Mouse (Mus musculus): ENCODE measurements around the gene Tollip. TPM values are rescaled to one million over a fixed set of nuclear protein-coding genes. Genes with fewer than 3 reads are reported as not detected.
A peak's percentile ranks its signal among the peaks of the same experiment; 100 is the strongest.
"Not testable (repeated sequence)": the region's sequence is repeated elsewhere in the genome, so short reads cannot be mapped to it uniquely, and the experiment has no call there.

Gene Tollip
- polyA plus RNA-seq, 1 experiment: 131 TPM

GRCm38 (mm10) chr7:141943444-141943843, 25.1 kb upstream of the Tollip start:
- peaks cover 3% of the 10 kb centered on the region; the same call in 1 of the 2 replicates for H3K27me3 ChIP-seq (ENCODE audit: control insufficient read depth, insufficient read depth, low read length)
- no peak for TF ChIP-seq CTCF (IDR thresholded peaks at IDR 0.05; ENCODE audit: borderline replicate concordance, control insufficient read depth, extremely low read depth, insufficient read depth, low read length, poor library complexity)
- no peak for TF ChIP-seq POLR2A (IDR thresholded peaks at IDR 0.05; ENCODE audit: control insufficient read depth, extremely low read depth, insufficient read depth, low read length, poor library complexity)
- WGBS: 77% methylated on average over 5 of the region's 5 CpGs
- no peaks in the 10 kb centered on the region for H3K4me1 ChIP-seq (replicated peaks; ENCODE audit: control insufficient read depth, insufficient read depth, low read length)
- H3K4me3 ChIP-seq (ENCODE audit: control insufficient read depth, insufficient read depth, low read length): no peak overlapping the region
- DNase-seq: no peak
- H3K27ac ChIP-seq (ENCODE audit: control insufficient read depth, insufficient read depth, low read length): no peak overlapping the region
- no peaks in the 10 kb centered on the region for H3K36me3 ChIP-seq (ENCODE audit: control insufficient read depth, insufficient read depth, low read length)

DNA sequence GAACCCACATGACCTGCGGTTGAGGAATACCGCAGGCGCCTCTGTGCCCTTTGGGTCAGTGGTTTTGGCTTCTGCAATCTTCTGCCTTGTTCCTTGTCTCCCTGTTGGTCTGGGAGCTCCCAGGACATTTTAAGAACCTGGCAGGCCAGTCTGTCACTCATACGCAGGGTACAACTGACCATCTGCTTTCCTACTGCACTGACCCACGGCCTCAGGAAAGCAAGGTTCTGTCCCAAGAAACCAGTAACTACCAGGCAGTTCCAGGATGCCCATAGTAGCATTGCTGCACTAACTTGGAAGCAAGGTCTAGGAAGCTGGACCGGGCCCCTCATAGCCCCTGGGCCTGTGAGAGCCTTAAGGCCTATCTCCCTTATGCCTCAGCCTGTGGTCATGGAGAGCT, 16.6 kb upstream of the Tollip start:
- Histone ChIP-seq H3K4me1 (replicated peaks; ENCODE audit: control insufficient read depth, insufficient read depth, low read length) (no peaks in the 10 kb centered on the region), H3K27ac (ENCODE audit: control insufficient read depth, insufficient read depth, low read length) (no peak overlapping the region), H3K27me3 (ENCODE audit: control insufficient read depth, insufficient read depth, low read length) (no peaks in the 10 kb centered on the region; the same call in 1 of the 2 replicates), H3K36me3 (ENCODE audit: control insufficient read depth, insufficient read depth, low read length) (no peaks in the 10 kb centered on the region), H3K4me3 (ENCODE audit: control insufficient read depth, insufficient read depth, low read length) (no peak overlapping the region)
- TF ChIP-seq POLR2A (IDR thresholded peaks at IDR 0.05; ENCODE audit: control insufficient read depth, extremely low read depth, insufficient read depth, low read length, poor library complexity) (no peak), CTCF (IDR thresholded peaks at IDR 0.05; ENCODE audit: borderline replicate concordance, control insufficient read depth, extremely low read depth, insufficient read depth, low read length, poor library complexity) (no peak)
- DNase-seq: no peak
- 94% methylated on average over 6 of the region's 6 CpGs for WGBS

DNA sequence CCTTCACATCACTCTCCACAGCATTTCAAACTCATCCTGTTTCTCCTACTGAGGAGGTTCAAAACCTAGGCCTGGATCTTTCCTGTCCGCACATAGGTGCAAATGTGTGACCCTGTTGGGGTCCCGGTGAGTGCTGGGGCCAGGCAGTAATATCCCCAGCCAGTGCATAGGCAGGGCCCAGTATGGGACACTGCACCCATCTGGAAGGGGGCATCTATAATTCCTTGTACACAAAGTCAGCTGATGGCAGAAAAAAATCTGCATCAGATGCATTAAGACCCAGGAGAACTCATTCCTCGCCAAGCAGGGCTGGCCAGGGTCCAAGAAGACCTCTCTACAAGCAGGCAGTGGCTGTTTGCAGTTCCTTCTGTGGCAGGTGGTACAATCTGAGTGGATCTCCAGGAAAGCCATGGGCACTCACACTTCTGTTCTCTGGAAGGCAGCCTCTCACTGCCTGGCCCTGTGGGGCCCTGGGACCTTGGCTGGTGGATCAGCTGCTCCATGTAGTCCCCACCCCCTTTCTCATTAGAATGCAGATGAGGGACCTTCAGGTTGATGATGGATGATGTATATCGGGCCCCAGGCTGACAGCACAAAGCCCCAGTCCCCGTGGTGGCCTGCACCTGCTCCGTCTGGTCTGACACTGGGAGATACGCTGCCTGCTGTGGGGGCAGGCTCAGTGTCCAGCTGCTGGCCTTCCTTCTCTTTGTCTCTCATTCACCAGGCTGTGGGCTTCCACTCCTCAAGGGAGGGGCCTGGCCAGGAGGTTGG, 16.0 kb upstream of the Tollip start:
- no peak overlapping the region for H3K27ac ChIP-seq (ENCODE audit: control insufficient read depth, insufficient read depth, low read length)
- H3K36me3 ChIP-seq (ENCODE audit: control insufficient read depth, insufficient read depth, low read length): no peaks in the 10 kb centered on the region
- no peaks in the 10 kb centered on the region for H3K4me1 ChIP-seq (replicated peaks; ENCODE audit: control insufficient read depth, insufficient read depth, low read length)
- no peaks in the 10 kb centered on the region; the same call in 1 of the 2 replicates for H3K27me3 ChIP-seq (ENCODE audit: control insufficient read depth, insufficient read depth, low read length)
- 76% methylated on average over 7 of the region's 7 CpGs for WGBS
- DNase-seq: no peak
- no peak for TF ChIP-seq POLR2A (IDR thresholded peaks at IDR 0.05; ENCODE audit: control insufficient read depth, extremely low read depth, insufficient read depth, low read length, poor library complexity)
- no peak for TF ChIP-seq CTCF (IDR thresholded peaks at IDR 0.05; ENCODE audit: borderline replicate concordance, control insufficient read depth, extremely low read depth, insufficient read depth, low read length, poor library complexity)
- H3K4me3 ChIP-seq (ENCODE audit: control insufficient read depth, insufficient read depth, low read length): no peak overlapping the region

- TF ChIP-seq POLR2A (IDR thresholded peaks at IDR 0.05; ENCODE audit: control insufficient read depth, extremely low read depth, insufficient read depth, low read length, poor library complexity) (no peak), CTCF (IDR thresholded peaks at IDR 0.05; ENCODE audit: borderline replicate concordance, control insufficient read depth, extremely low read depth, insufficient read depth, low read length, poor library complexity) (no peak)
- H3K4me3 ChIP-seq (ENCODE audit: control insufficient read depth, insufficient read depth, low read length): no peak overlapping the region
- no peak overlapping the region for H3K27ac ChIP-seq (ENCODE audit: control insufficient read depth, insufficient read depth, low read length)
- no peaks in the 10 kb centered on the region for H3K4me1 ChIP-seq (replicated peaks; ENCODE audit: control insufficient read depth, insufficient read depth, low read length)
- no peaks in the 10 kb centered on the region for H3K36me3 ChIP-seq (ENCODE audit: control insufficient read depth, insufficient read depth, low read length)
- WGBS: 71% methylated on average over 10 of the region's 10 CpGs
- no peaks in the 10 kb centered on the region; the same call in 1 of the 2 replicates for H3K27me3 ChIP-seq (ENCODE audit: control insufficient read depth, insufficient read depth, low read length)
- no peak for DNase-seq
Measured at GRCm38 (mm10) chr7:141928642-141929041, 10.3 kb upstream of the Tollip start.

GRCm38 (mm10) chr7:141924917-141925316, 6.6 kb upstream of the Tollip start:
- Histone ChIP-seq H3K4me3 (ENCODE audit: control insufficient read depth, insufficient read depth, low read length) (no peak overlapping the region), H3K27me3 (ENCODE audit: control insufficient read depth, insufficient read depth, low read length) (no peaks in the 10 kb centered on the region), H3K36me3 (ENCODE audit: control insufficient read depth, insufficient read depth, low read length) (no peaks in the 10 kb centered on the region), H3K4me1 (replicated peaks; ENCODE audit: control insufficient read depth, insufficient read depth, low read length) (no peaks in the 10 kb centered on the region), H3K27ac (ENCODE audit: control insufficient read depth, insufficient read depth, low read length) (no peak overlapping the region)
- TF ChIP-seq POLR2A (IDR thresholded peaks at IDR 0.05; ENCODE audit: control insufficient read depth, extremely low read depth, insufficient read depth, low read length, poor library complexity) (no peak), CTCF (IDR thresholded peaks at IDR 0.05; ENCODE audit: borderline replicate concordance, control insufficient read depth, extremely low read depth, insufficient read depth, low read length, poor library complexity) (peak; percentile 96)
- DNase-seq: peak; percentile 71
- 6% methylated on average over 7 of the region's 7 CpGs for WGBS

DNA sequence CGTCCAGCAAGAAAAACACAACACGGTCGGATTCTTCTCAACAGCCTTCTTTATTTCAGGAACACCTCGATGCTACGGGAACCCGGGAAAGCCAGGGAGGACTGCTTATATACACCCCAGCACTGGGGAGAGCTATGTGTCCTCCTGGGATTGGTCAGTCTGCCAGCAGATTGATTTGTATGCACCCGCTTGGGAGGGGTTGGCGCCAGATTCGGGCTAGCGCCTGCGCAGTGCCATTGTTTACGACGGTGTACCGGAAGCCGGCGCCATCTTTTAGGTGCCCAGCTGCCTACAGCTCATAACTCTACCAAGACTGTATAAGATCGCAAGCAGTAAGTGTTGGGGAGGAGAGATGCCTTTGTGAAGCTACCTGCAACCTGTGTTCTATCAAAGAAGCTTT, 5.8 kb upstream of the Tollip start:
- WGBS: 95% methylated on average over 17 of the region's 17 CpGs
- not testable (repeated sequence) for H3K36me3 ChIP-seq (ENCODE audit: control insufficient read depth, insufficient read depth, low read length)

GRCm38 (mm10) chr7:141911305-141911704, 7.0 kb downstream of the Tollip start:
- Histone ChIP-seq H3K27me3 (ENCODE audit: control insufficient read depth, insufficient read depth, low read length) (no peaks in the 10 kb centered on the region), H3K27ac (ENCODE audit: control insufficient read depth, insufficient read depth, low read length) (no peak overlapping the region), H3K4me3 (ENCODE audit: control insufficient read depth, insufficient read depth, low read length) (no peak overlapping the region), H3K36me3 (ENCODE audit: control insufficient read depth, insufficient read depth, low read length) (no peaks in the 10 kb centered on the region), H3K4me1 (replicated peaks; ENCODE audit: control insufficient read depth, insufficient read depth, low read length) (no peaks in the 10 kb centered on the region)
- DNase-seq: no peak
- TF ChIP-seq CTCF (IDR thresholded peaks at IDR 0.05; ENCODE audit: borderline replicate concordance, control insufficient read depth, extremely low read depth, insufficient read depth, low read length, poor library complexity): no peak
- no peak for TF ChIP-seq POLR2A (IDR thresholded peaks at IDR 0.05; ENCODE audit: control insufficient read depth, extremely low read depth, insufficient read depth, low read length, poor library complexity)
- WGBS: 54% methylated on average over 3 of the region's 3 CpGs

More for the DNA sequence above, 5.8 kb upstream of the Tollip start:
- not testable (repeated sequence) for H3K27ac ChIP-seq (ENCODE audit: control insufficient read depth, insufficient read depth, low read length); DNase-seq; H3K4me3 ChIP-seq (ENCODE audit: control insufficient read depth, insufficient read depth, low read length); H3K4me1 ChIP-seq (replicated peaks; ENCODE audit: control insufficient read depth, insufficient read depth, low read length); H3K27me3 ChIP-seq (ENCODE audit: control insufficient read depth, insufficient read depth, low read length)

Measured in thymus, adult 2 months (tissue).